Mouse (Mus musculus) thymus, postnatal 4 days (tissue): ENCODE measurements at regions not wholly inside any gene's neighbourhood (a gene's known extent, or its start where the extent isn't known, plus 50 kb on each side); places are given as distances from the start of the nearest gene placed in this dataset.
"Not testable (repeated sequence)": the region's sequence is repeated elsewhere in the genome, so short reads cannot be mapped to it uniquely, and the experiment has no call there.

Experiments
- DNase-seq: peaks from one replicate; pipeline ENCODE4 v3.0.0; 2021

DNA sequence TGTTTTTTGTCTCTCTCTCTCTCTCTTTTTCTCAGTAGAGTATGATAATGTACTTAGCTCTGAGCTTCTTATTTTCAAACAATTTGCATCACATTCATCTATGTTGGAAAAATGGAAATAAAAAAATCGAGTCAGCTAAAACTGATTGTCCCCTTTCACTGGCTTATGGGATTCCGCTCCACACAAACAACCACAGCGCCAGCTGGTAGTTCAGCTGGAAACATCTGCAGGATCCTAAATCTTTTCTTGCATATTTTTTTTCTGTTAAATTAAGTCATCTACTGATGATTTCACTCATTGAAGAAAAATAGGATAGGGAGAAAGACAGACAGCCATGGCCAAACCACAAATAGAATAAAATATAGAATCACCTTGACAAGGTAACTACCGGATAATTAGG lies 414.8 kb downstream of the Ets1 start:
- no peak for DNase-seq

DNA sequence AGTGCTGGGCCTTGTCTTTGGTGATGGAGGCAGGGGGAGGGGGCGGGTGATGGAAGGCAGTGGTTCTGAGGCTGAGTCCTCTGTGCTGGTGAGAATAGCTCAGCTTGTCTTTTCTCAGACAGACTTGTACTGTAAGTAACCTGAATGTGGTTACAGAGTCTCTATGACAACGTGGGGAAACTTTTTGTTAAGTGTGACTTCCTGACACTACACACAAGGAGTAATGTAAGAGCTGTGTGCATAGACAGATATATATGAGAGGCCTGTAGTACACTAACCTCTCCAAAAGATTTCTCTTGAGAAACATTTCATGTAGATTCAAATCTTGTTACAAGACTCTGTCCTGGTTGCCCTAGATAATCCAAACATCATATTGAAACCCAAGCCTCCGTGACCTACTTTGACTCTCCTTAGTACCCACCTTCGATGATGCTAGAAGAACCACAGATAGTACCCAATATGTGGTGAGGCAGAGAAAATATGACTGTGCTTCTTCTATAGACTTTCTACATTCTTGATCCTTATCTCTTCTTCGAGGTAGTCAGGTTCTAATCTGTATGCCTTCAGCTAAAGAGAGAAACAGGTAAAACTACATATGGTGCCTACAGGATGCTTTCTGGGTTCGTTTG lies 424.7 kb downstream of the Ets1 start:
- DNase-seq: peak; percentile 16

DNA sequence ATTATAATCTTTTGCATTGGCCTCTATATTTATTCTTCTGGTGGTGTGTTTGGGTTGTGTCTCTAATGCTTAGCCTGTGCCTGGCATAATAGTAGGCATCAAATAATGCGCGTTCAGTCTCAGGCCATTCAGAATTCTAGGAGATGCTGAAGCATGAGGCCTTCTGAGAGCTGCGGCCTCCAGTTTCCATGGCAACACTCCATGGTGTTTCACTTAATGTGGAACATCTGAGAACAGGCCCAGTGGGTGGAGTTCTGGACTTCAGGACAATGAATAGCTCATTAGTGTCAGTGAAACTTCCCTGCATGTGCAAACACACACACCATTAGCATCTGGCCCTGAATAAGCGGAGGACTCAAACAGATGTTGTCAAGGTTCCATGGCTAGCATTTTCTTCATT lies 426.5 kb downstream of the Ets1 start:
- DNase-seq: no peak

DNA sequence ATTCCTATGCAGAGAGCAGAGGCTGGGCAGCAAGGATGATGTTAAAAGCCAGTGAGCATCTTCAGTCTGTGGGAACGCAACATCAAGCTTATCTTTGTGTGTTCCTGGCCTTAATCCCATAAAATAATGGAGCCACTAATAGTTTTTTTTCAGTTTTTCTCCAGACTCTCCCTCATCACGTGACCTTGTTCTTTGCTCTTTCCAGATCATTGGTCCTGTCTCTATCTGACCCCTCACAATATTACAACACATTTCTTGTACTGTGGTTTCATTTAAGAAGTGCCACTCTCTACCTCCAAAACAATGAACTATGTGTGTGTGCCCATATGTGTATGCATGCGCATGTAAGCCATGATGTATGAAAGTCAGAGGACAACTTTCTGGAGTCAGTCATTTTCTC lies 429.3 kb downstream of the Ets1 start:
- DNase-seq: no peak

DNA sequence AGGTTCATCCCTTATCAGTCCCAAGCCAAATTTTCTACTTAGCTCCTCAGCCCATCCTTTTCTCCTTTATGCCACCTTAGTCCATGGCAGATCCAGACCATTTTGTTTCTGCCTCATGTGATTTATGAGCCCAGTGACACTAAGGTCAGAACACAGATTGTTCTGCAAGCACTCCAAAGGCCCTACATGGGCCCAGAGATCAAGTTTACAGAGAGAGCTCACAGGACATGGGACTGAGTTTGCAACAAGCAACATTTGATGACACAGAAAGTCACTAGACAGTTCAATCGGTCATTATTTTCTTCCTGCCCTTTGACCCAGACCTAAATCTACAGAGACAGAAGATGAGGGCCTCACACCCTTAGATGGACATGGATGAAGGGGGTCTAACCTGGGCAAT lies 431.5 kb downstream of the Ets1 start:
- no peak for DNase-seq

DNA sequence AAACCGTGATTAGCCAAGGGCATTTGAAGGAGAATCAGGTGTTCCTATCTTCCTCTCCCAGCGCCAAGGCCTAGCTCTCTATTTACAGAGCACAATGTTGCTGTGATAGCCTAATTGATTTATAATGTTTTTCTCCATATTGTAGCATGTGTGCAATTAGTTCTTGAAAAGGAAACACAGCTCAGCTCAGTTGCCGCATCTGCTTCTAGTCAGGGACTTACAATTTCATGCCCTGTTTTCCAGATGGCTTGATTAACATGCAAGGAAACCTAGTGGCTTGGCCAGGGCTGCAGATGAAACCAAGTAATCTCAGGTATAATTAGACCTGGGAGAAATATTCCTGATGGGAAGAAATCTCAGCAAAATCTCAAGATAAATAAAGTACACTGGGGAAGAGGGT lies 434.1 kb downstream of the Ets1 start:
- no peak for DNase-seq

DNA sequence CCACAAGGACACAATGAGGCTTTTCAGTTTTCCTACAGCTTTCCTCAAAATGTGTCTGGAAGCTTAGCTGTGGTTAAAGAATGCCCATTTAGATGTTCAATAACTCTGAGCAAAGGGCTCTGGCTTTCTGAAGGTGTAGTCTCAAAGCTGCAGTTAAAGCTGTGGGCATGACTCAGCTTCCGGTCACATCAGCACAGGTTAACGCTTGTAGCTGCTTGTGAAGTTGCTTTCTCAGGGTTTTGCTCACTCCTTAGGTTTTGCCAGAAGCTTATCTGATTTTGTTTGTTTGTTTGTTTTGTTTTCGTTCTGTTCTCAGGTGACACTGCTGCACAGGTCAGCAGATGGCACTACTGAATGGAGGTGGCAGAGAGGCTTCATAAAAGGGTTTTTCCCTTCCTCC lies 444.2 kb downstream of the Ets1 start:
- DNase-seq: peak; percentile 16

DNA sequence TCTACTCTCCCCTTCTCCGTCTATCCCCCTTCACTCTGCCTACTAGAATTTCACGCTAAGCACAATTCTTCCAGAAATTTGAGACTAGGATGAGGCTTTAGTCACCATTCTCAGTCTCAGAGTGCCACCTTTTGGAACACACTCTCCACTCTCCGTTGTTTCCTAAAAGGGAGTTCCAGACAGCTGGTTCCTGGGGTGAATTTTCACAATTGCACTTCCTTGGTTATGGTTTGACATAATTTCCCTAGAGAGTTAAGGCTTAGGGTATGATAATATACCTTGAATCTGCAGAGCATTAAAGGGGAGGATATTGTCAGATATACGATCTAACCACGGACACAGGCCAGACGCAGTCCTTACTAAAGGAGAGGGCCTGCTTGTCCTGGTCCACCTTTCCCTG lies 444.8 kb downstream of the Ets1 start:
- DNase-seq: no peak

DNA sequence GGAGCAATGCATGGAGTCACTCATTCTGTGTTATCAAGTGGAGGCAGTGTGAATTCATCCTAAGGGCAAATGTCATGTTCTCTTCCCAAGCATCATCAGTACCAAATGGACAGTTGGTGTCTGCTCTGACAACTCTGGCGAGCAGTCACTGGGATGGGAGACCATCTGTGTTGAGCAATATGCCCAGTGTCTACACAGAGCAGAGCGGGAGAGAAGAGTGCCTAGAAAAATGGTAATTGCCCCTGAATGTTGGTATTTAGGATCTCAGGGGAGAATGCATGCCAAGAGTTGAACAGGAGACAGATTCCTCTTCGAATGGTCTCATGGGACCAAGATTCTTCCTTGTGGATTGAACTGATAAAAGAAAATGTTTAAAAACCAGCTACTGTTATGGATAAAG lies 454.0 kb downstream of the Ets1 start:
- DNase-seq: no peak

DNA sequence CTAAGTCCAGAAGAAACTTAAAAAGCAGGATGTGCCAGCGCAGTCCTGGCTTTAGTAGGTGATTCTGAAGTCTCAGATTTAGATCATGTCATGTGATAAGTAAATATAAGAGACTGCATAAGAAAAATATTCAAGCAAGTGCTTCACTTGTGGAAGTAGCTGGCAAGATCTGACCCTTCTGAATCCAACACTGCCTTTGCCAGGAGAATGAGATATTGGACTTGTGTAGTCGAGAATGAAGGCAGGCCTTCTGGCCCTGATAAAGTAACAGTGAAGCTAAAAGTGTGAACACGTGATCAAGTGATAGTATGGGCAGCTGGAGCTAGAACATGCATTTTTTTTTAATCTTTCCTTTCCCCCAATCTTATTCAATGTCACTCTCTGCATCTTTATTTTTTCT lies 455.6 kb downstream of the Ets1 start:
- no peak for DNase-seq

DNA sequence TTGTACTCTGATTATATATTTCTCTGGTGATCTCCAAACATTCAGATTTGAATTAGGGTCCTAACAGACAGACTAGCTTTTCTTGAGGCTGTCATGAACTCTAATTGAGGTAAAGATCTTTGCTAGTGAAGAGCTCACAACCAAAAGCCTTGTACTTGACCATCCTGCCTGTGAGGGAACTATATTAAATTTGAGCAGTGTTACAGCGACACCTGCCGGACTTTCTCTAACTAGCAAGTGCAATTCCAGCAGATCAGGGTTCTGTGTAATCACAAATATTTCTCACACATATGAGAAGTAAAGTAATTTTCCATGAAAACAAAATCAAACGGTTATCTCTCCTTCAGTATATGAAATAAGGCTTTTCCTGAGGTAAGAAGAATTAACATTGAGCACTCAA lies 459.6 kb downstream of the Ets1 start:
- peak; percentile 85 for DNase-seq

DNA sequence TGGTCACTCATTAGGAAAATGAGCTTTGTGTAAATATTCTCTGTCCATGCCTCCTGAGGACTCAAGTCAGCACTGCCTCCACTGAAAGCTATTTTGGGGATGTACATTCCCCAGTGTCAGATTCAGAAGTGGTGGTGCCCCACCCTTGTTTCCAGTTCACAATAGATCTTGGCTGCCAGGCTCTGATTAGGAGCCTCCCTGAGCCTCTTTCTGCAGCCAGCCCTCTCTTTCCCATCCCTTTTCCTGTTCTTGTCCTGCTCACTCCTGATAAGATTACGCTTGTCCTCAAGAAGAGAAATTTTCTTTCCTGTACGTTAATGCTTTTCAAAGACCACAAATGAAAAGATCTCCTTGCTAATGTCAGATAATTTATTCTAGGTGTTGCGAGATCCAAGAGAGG lies 465.2 kb downstream of the Ets1 start:
- DNase-seq: no peak

DNA sequence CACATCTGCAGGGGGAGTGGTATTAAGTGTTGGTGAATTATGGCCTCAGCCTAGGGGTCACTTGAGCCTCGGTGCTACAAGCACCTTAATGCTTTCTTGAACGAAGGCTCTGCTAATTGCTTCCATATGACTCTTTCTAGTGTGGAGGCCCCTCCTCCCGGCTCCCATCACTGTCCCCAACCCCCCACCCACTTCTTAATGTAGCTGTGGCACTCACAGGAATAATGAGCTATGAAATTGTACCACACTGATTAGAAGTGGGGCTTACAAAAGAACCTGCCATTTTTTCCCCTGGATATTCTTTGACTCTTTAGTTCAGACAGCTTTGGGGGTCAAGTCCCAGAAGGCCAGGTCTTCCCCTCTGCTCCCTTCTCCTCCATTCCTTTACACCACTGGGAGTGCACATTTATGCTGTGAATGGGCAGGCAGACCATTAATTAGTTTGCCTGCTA lies 468.6 kb downstream of the Ets1 start:
- DNase-seq: no peak

DNA sequence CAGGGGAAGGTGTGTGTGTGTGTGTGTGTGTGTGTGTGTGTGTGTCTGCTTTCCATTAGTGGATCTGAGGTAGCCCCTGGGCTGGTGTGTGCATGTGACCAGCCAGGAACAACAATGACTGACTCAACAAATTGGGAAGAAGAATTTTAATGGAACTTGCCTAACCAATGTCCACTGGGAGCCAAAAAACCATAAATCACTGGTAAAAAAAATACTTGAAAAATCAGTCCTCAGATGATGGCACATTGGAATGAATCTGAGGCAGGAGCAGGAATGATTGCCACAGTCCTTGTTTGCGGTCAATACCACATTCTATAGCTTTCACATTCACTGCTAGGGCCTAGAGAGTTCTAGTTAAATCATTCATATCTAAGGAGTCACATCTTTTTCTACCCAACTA lies 487.8 kb downstream of the Ets1 start:
- DNase-seq: no peak

DNA sequence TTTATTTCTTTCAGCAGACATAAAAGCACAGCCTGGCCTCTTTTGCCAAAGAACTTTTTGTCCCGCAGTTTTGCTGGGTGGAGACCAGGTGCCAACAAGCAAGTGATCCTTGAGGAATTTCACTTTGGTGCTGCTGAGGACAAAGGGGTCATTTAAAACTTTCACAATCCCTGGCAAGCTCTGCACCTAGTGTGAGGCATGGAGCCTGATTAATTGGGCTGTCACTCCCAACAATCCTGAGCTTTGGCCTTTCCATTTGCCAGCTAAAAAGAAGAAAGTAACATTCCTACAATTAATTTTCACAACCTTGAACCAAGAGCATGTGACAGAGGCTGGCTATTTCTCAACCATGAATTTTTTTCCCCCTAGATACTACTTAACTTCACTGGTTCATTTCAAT lies 516.2 kb downstream of the Ets1 start:
- DNase-seq: no peak

DNA sequence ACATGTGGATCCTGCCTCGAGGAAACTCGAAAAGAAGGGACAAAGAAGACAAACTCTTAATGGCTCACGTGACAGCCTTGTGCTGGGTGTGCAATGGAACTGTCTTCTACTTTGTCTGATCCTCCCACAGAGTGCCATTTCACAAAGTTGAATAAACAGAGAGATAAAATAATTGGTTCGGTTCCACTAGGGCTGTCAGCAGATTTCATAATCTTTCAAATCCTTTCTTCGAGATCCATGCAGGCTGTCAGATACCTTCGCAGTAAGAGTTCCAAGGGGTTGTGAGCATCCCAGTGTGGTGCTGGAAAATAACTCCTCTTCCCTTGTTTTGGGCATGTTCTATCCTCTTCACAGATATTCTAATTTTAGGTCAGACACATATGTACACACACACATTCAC lies 532.1 kb downstream of the Ets1 start:
- DNase-seq: no peak

DNA sequence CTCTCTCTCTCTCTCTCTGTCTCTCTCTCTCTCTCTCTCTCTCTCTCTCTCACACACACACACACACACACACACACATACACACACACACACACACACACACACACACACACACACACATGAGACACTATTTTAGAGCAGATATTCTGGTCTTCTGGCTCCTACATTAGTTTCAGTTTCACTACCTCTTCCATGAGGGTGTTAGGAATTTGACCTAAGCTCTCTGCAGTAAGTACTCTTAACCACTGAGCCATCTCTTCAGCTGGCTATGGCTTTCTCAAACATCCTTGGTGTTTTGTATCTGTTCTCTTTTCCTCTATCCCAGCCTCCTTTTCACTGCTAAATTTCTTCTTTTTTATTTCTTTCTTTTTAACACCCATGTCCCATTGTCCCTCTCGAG lies 533.1 kb downstream of the Ets1 start:
- not testable (repeated sequence) for DNase-seq

DNA sequence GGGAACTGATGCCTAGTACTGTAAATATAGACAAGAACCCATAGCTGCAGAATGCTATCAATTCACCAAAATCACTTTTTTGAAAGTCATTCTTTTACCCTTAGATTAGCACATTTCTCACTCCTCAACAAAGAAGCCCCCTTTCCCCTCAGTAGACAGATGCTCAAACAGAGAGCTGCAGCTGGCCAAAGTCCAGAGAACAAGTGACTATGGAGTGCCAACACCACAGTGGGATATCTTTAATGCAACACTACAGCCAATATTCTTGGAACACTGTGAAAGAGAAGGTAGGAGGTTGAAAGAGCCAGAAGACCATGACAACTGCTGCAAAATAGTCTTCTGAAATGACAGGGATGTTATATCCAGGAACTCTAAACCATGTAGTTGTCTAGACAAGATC lies 544.0 kb downstream of the Ets1 start:
- DNase-seq: no peak

DNA sequence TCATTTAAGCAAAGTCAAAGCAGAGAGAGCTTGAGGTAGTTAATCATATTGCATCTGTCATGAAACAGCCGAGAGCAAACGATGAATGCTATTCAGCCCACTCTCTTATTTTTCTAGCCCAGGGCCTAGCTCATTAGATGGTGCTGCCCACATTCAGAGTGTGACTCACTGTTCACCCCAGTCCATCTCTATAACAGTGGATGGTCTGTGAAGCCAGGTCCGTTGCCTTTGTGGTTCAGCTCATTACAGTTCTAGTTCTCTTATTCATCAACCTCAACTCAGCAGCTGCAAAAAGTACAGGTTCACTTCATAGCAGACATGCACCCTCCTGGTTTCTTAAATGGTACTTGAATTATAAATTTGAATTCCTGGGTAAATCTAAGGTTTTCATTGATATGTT lies 551.2 kb downstream of the Ets1 start:
- DNase-seq: no peak

DNA sequence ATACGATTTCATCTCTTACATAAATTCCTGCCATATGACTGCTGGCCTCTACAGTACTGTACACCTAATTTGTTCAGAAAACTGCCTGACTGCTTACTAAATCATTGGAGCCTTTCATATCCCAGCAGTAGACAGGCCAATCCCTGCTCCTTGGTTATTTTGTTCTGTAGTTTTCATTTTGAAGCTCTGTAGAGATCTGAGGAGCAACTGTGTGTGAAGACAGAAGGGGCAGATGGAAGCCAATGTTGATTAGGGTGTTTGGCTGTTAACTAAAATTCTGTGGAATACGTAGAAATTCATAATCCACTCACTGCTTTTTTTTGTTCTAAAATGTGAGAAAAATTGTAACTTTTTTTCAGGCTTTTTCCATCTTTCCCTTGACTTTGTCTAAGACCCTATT lies 573.1 kb downstream of the Ets1 start:
- no peak for DNase-seq

DNA sequence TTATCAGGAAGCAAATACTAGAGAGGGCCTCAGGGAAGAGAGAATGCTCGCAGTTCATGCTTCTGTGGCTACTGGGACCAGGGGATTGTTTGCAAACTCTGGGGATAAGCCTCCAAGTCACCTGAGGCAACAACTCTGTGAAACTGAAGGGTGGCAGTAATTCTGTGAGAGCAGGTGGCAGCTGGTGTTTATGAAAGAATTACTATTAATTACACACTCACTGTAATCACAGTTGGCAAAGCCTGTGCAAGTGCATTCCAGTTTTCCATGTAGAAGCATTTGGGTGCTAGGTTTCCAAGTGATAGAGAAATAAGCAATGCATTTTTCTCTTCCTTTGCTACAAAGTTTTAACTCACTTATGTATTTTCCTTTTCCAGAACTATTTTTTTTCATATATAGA lies 578.5 kb downstream of the Ets1 start:
- DNase-seq: no peak

DNA sequence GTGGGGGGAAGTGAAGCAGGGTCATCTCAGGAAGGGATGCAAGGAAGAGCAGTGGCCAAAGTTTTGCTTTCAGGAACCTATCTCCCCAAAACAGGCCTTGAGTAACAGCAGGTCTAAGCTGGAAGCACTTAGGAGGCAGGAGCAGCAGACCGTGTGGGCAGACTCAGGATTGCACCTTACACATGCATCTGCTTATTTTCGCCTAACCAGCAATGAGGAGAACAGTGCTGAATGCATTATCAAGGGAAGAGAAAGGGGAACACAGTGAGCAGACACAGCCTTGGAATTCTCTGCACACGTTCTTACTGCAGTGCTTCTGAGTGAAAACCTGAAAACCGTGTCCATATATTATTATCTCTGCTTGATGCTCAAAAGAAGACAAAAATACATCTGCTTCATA lies 585.0 kb downstream of the Ets1 start:
- DNase-seq: no peak

DNA sequence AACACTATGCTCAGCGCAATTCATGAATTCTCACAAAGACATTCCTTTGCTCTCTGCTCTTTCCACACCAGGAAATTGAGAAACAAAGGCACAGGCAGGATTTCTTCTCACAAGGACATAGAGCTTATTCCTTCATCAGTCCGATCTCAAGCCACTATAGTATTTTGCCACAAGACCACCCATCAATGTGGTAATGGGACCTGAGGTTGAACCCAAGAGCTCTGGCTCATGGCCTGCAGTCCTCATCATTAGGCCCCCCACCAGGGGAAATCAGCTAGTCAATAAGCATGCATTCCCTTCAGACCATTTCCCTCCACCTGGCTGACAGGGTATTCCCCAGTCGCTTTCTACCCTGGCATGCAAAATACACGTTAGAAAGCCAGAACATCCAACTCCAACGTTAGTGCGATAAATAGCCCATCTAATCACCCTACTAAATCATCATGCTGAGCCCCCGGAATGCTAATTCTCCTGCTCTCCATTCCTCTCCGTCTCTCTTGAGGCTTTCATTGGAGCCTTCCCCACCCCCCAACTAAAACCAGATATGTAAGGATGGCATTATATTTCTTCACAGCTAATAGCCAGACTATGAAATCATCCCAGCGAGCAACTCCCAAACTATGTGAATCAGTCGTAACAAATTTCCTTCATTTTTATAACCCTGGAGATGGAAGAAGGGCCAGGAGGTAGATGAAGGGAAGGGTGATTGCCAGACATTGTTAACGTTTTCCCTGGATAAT lies 586.2 kb downstream of the Ets1 start:
- DNase-seq: no peak

DNA sequence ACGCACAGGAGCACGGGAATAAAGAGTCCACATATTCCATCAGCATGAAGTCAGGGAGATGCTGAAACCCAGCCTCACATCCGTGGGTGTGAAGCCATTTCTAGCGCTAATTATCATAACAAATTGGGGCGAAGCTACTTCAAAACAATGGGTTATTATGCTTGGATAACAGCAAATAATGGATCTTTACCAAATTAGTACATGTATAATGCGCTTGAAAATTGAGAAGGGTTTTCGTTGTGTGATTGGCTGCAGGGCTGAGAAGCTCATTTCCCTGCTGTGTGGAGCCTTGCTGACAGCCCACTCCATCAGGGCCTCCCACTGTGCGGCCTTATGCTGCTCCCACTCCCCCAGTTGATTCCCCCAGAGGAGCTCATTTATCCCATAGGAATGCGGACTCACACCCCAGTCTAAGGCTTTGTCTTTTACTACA lies 597.7 kb downstream of the Ets1 start:
- no peak for DNase-seq

DNA sequence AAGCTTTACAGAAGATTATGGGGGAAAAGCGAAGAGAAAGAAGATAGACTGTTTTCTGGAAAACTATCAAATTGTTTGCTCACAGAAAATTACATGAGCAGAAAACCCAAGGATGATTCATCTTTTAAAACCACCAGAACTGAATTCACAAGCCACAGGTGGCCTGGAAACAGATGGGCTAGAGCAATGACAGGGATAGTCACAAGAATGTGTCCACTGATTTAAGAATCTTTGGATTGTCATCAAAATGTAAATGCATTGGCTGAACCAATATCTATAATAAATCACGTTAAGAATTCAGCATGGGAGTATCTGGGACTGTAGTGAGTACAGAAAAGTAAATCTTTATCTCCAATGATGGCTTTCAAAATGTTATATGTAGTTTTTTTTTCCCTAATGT lies 602.2 kb downstream of the Ets1 start:
- no peak for DNase-seq
